Mouse (Mus musculus) ovary, adult 18-20 months (tissue): ENCODE results near the gene Negr1.

Source experiments
- DNase-seq: peaks from one replicate; pipeline ENCODE4 v3.0.0; 2022; ENCODE audit warnings: low spot score, mixed read lengths

Gene Negr1

GRCm38 (mm10) chr3:157215937-157216719 is 654.5 kb downstream of the Negr1 start:
- no peak for DNase-seq

- DNase-seq = no peak
Measured at GRCm38 (mm10) chr3:157217794-157218193, 656.2 kb downstream of the Negr1 start.

- no peak for DNase-seq
Measured at GRCm38 (mm10) chr3:157224920-157225319, 663.3 kb downstream of the Negr1 start.

- DNase-seq = no peak
Measured at GRCm38 (mm10) chr3:157232723-157233122, 671.1 kb downstream of the Negr1 start.

- no peak for DNase-seq
Measured at GRCm38 (mm10) chr3:157240240-157240639, 678.6 kb downstream of the Negr1 start.

- DNase-seq = no peak
Measured at GRCm38 (mm10) chr3:157255446-157255845, 693.9 kb downstream of the Negr1 start.

GRCm38 (mm10) chr3:157255863-157256262 is 694.3 kb downstream of the Negr1 start:
- no peak for DNase-seq

GRCm38 (mm10) chr3:157268742-157269141 is 707.1 kb downstream of the Negr1 start:
- DNase-seq = no peak

GRCm38 (mm10) chr3:157272379-157272778 is 710.8 kb downstream of the Negr1 start:
- no peak for DNase-seq

- no peak for DNase-seq
Measured at GRCm38 (mm10) chr3:157274143-157274542, 712.5 kb downstream of the Negr1 start.

GRCm38 (mm10) chr3:157279717-157280116 is 718.1 kb downstream of the Negr1 start:
- no peak for DNase-seq

- no peak for DNase-seq
Measured at GRCm38 (mm10) chr3:157281259-157281658, 719.7 kb downstream of the Negr1 start.

GRCm38 (mm10) chr3:157291286-157291685 is 729.7 kb downstream of the Negr1 start:
- DNase-seq = no peak

GRCm38 (mm10) chr3:157297216-157297615 is 735.6 kb downstream of the Negr1 start:
- no peak for DNase-seq

GRCm38 (mm10) chr3:157303430-157304116 is 742.0 kb downstream of the Negr1 start:
- DNase-seq = no peak

GRCm38 (mm10) chr3:157321081-157321573 is 759.5 kb downstream of the Negr1 start:
- DNase-seq = no peak

GRCm38 (mm10) chr3:157321834-157322233 is 760.2 kb downstream of the Negr1 start:
- DNase-seq = no peak

GRCm38 (mm10) chr3:157334169-157334568 is 772.6 kb downstream of the Negr1 start:
- DNase-seq = no peak

GRCm38 (mm10) chr3:157349480-157349879 is 787.9 kb downstream of the Negr1 start:
- DNase-seq = no peak

GRCm38 (mm10) chr3:157358905-157359304 is 797.3 kb downstream of the Negr1 start:
- no peak for DNase-seq

GRCm38 (mm10) chr3:157359840-157360239 is 798.2 kb downstream of the Negr1 start:
- DNase-seq = no peak
